ENCODE assay signal across 25 mouse cellular contexts in genomic region chr17:70881194-70881593, GRCm38 (mm10). TPM values are rescaled to one million over a fixed set of nuclear protein-coding genes. Genes with fewer than 3 reads are reported as not detected.
DNase-seq lines count a peak whose midpoint lies in the region; ATAC-seq lines count a peak whose summit lies in the region.
"Had no signal": no experiment of that assay in that cellular context is flagged by ENCODE, and none has a peak within 500 bp of the region (broad histone marks: within the 10 kb centered on the region; RNA-seq: fewer than 3 reads in every experiment).

No protein-coding gene starts in this region.

- no peaks in the 10 kb centered on the region for H3K36me3 ChIP-seq in embryonic facial prominence, embryonic 11.5 days (replicated peaks; ENCODE audit: control insufficient read depth, insufficient read depth, low read depth, low read length)
- H3K36me3 ChIP-seq in embryonic facial prominence, embryonic 10.5 days (replicated peaks) = no peaks in the 10 kb centered on the region
- H3K36me3 ChIP-seq in midbrain, embryonic 12.5 days = no peaks in the 10 kb centered on the region
- H3K36me3 ChIP-seq in midbrain, embryonic 14.5 days (ENCODE audit: control insufficient read depth, insufficient read depth, low read length) = no peaks in the 10 kb centered on the region
- H3K36me3 ChIP-seq in embryonic facial prominence, embryonic 15.5 days = no peaks in the 10 kb centered on the region
- H3K36me3 ChIP-seq: embryonic facial prominence, embryonic 13.5 days; heart, embryonic 13.5 days; hindbrain, embryonic 15.5 days; intestine, embryonic 15.5 days; liver, embryonic 13.5 days; neural tube, embryonic 15.5 days had no signal

- no peak for ATAC-seq in embryonic facial prominence, embryonic 11.5 days (replicated peaks; ENCODE audit: insufficient number of reproducible peaks, low FRiP score, low TSS enrichment, low read depth)
- ATAC-seq in midbrain, embryonic 12.5 days (ENCODE audit: low FRiP score, low read depth) = peak; percentile 63
- no peak for ATAC-seq in midbrain, embryonic 14.5 days (ENCODE audit: low FRiP score, low TSS enrichment)
- ATAC-seq in embryonic facial prominence, embryonic 15.5 days (ENCODE audit: insufficient number of reproducible peaks, low FRiP score, low TSS enrichment, low read depth) = peak; percentile 29; the same call in 1 of the 2 replicates
- ATAC-seq: CD4-positive, CD25-positive, alpha-beta regulatory T cell, adult 4 months; forebrain, embryonic 16.5 days; intestine, embryonic 15.5 days had no signal

- H3K27ac ChIP-seq in embryonic facial prominence, embryonic 11.5 days (replicated peaks; ENCODE audit: low read depth, low read length) = no peak overlapping the region
- no peak overlapping the region for H3K27ac ChIP-seq in embryonic facial prominence, embryonic 10.5 days (replicated peaks)
- no peak overlapping the region for H3K27ac ChIP-seq in midbrain, embryonic 12.5 days (replicated peaks)
- H3K27ac ChIP-seq in midbrain, embryonic 14.5 days (replicated peaks; ENCODE audit: low read depth, low read length) = no peak overlapping the region
- no peak overlapping the region for H3K27ac ChIP-seq in embryonic facial prominence, embryonic 15.5 days (replicated peaks)
- H3K27ac ChIP-seq: embryonic facial prominence, embryonic 13.5 days; heart, adult 2 months; heart, embryonic 13.5 days; hindbrain, embryonic 15.5 days; intestine, embryonic 15.5 days; liver, embryonic 13.5 days; neural tube, embryonic 15.5 days had no signal

- peak; percentile 35 for DNase-seq in embryonic facial prominence, embryonic 11.5 days (ENCODE audit: low spot score)
- DNase-seq in embryonic facial prominence, embryonic 10.5 days (ENCODE audit: low spot score) = no peak
- DNase-seq in midbrain, embryonic 14.5 days = no peak
- no peak for DNase-seq in testis, postnatal 14 days (ENCODE audit: low spot score)
- DNase-seq in kidney, postnatal 25 days = no peak
- DNase-seq: adrenal gland, adult 2 months; cerebellum, adult 2 months; cerebellum, postnatal 25 days; gastrocnemius, postnatal 25 days; heart, adult 2 months; kidney, adult 8-10 months; kidney, postnatal 14 days; layer of hippocampus, postnatal 36 days; liver, embryonic 13.5 days; lung, adult 2 months; lung, postnatal 14 days had no signal

- H3K4me3 ChIP-seq in embryonic facial prominence, embryonic 11.5 days (ENCODE audit: low read depth, low read length) = no peak overlapping the region
- no peak overlapping the region for H3K4me3 ChIP-seq in embryonic facial prominence, embryonic 10.5 days
- H3K4me3 ChIP-seq in midbrain, embryonic 12.5 days = no peak overlapping the region
- no peak overlapping the region for H3K4me3 ChIP-seq in midbrain, embryonic 14.5 days (replicated peaks; ENCODE audit: low read depth, low read length)
- H3K4me3 ChIP-seq in embryonic facial prominence, embryonic 15.5 days (replicated peaks) = no peak overlapping the region
- H3K4me3 ChIP-seq: embryonic facial prominence, embryonic 13.5 days; heart, adult 2 months; heart, embryonic 13.5 days; hindbrain, embryonic 15.5 days; intestine, embryonic 15.5 days; liver, embryonic 13.5 days; neural tube, embryonic 15.5 days had no signal

- no peak overlapping the region for H3K4me2 ChIP-seq in embryonic facial prominence, embryonic 11.5 days (ENCODE audit: low read depth, low read length)
- no peak overlapping the region for H3K4me2 ChIP-seq in midbrain, embryonic 12.5 days (replicated peaks)
- H3K4me2 ChIP-seq in midbrain, embryonic 14.5 days (ENCODE audit: low read length) = no peak overlapping the region
- no peak overlapping the region for H3K4me2 ChIP-seq in embryonic facial prominence, embryonic 15.5 days (replicated peaks)
- H3K4me2 ChIP-seq: embryonic facial prominence, embryonic 13.5 days; heart, embryonic 13.5 days; hindbrain, embryonic 15.5 days; intestine, embryonic 15.5 days; liver, embryonic 13.5 days; neural tube, embryonic 15.5 days had no signal

- no peak overlapping the region for H3K9ac ChIP-seq in embryonic facial prominence, embryonic 11.5 days (replicated peaks; ENCODE audit: low read length)
- no peak overlapping the region for H3K9ac ChIP-seq in midbrain, embryonic 12.5 days (replicated peaks)
- H3K9ac ChIP-seq in midbrain, embryonic 14.5 days (replicated peaks; ENCODE audit: low read length) = no peak overlapping the region
- H3K9ac ChIP-seq in embryonic facial prominence, embryonic 15.5 days = no peak overlapping the region
- H3K9ac ChIP-seq: embryonic facial prominence, embryonic 13.5 days; heart, embryonic 13.5 days; hindbrain, embryonic 15.5 days; intestine, embryonic 15.5 days; liver, embryonic 13.5 days; neural tube, embryonic 15.5 days had no signal

- H3K4me1 ChIP-seq in embryonic facial prominence, embryonic 11.5 days (ENCODE audit: control insufficient read depth, insufficient read depth, low read length) = no peaks in the 10 kb centered on the region
- 0 out of 2 replicates have a peak, but pooled peaks cover 4% of the 10 kb centered on the region for H3K4me1 ChIP-seq in embryonic facial prominence, embryonic 10.5 days
- no peaks in the 10 kb centered on the region; the same call in 1 of the 2 replicates for H3K4me1 ChIP-seq in midbrain, embryonic 12.5 days
- no peaks in the 10 kb centered on the region for H3K4me1 ChIP-seq in midbrain, embryonic 14.5 days (ENCODE audit: control insufficient read depth, insufficient read depth, low read length)
- H3K4me1 ChIP-seq in embryonic facial prominence, embryonic 15.5 days = peaks cover 3% of the 10 kb centered on the region; the same call in 1 of the 2 replicates
- H3K4me1 ChIP-seq: heart, embryonic 13.5 days; hindbrain, embryonic 15.5 days; intestine, embryonic 15.5 days; liver, embryonic 13.5 days; neural tube, embryonic 15.5 days had no signal

- 48% methylated on average over 7 of the region's 7 CpGs for WGBS in embryonic facial prominence, embryonic 11.5 days
- 46% methylated on average over 7 of the region's 7 CpGs for WGBS in embryonic facial prominence, embryonic 10.5 days
- WGBS in midbrain, embryonic 12.5 days = 15% methylated on average over 7 of the region's 7 CpGs
- WGBS in midbrain, embryonic 14.5 days = 7% methylated on average over 7 of the region's 7 CpGs
- WGBS in embryonic facial prominence, embryonic 15.5 days = 28% methylated on average over 7 of the region's 7 CpGs

- H3K9me3 ChIP-seq in embryonic facial prominence, embryonic 11.5 days (replicated peaks; ENCODE audit: control insufficient read depth, low read length) = no peaks in the 10 kb centered on the region
- no peaks in the 10 kb centered on the region for H3K9me3 ChIP-seq in embryonic facial prominence, embryonic 10.5 days
- no peaks in the 10 kb centered on the region for H3K9me3 ChIP-seq in midbrain, embryonic 12.5 days
- no peaks in the 10 kb centered on the region for H3K9me3 ChIP-seq in midbrain, embryonic 14.5 days (ENCODE audit: control insufficient read depth, low read length)
- H3K9me3 ChIP-seq in embryonic facial prominence, embryonic 15.5 days (replicated peaks) = no peaks in the 10 kb centered on the region
- H3K9me3 ChIP-seq: embryonic facial prominence, embryonic 13.5 days; heart, embryonic 13.5 days; hindbrain, embryonic 15.5 days; intestine, embryonic 15.5 days; liver, embryonic 13.5 days; neural tube, embryonic 15.5 days had no signal

- H3K27me3 ChIP-seq in embryonic facial prominence, embryonic 11.5 days (ENCODE audit: control insufficient read depth, insufficient read depth, low read length) = no peaks in the 10 kb centered on the region
- H3K27me3 ChIP-seq in embryonic facial prominence, embryonic 10.5 days (replicated peaks; ENCODE audit: low read depth, poor library complexity, severe bottlenecking) = no peaks in the 10 kb centered on the region
- no peaks in the 10 kb centered on the region for H3K27me3 ChIP-seq in midbrain, embryonic 12.5 days
- H3K27me3 ChIP-seq in midbrain, embryonic 14.5 days (ENCODE audit: control insufficient read depth, insufficient read depth, low read length) = no peaks in the 10 kb centered on the region
- no peaks in the 10 kb centered on the region for H3K27me3 ChIP-seq in embryonic facial prominence, embryonic 15.5 days
- H3K27me3 ChIP-seq: embryonic facial prominence, embryonic 13.5 days; heart, embryonic 13.5 days; hindbrain, embryonic 15.5 days; intestine, embryonic 15.5 days; liver, embryonic 13.5 days; neural tube, embryonic 15.5 days had no signal

RNA-seq across cellular contexts. Expression of gene Tgif1, which starts 27.8 kb away (rescaled TPM):
- 92.4 and 96.5 TPM in 2 replicates for polyA plus RNA-seq in embryonic facial prominence, embryonic 11.5 days (2014; fragmentation: Nextera tagmentation; extraction: Ambion mirVana)
- 110 and 112 TPM in 2 replicates for polyA plus RNA-seq in embryonic facial prominence, embryonic 10.5 days (2016; fragmentation: Nextera tagmentation; extraction: Ambion mirVana)
- polyA plus RNA-seq in midbrain, embryonic 12.5 days (2016; fragmentation: Nextera tagmentation; extraction: Ambion mirVana) = 50.1 and 58.9 TPM in 2 replicates
- polyA plus RNA-seq in midbrain, embryonic 14.5 days (2014; fragmentation: Nextera tagmentation; extraction: Ambion mirVana) = 9.8 and 16.5 TPM in 2 replicates
- 70.2 and 74.4 TPM in 2 replicates for polyA plus RNA-seq in embryonic facial prominence, embryonic 15.5 days (2015; fragmentation: Nextera tagmentation; extraction: Ambion mirVana)

Comparison
In these comparisons a context has a peak if more than half of its experiments do, and no peak if none do; other contexts are left out.
1. ATAC-seq: peak in midbrain, embryonic 12.5 days (single experiment) and embryonic facial prominence, embryonic 15.5 days (single experiment); none in embryonic facial prominence, embryonic 11.5 days (single experiment) and midbrain, embryonic 14.5 days (single experiment).